Mouse (Mus musculus): ENCODE data around the gene Slc2a2.

DNA sequence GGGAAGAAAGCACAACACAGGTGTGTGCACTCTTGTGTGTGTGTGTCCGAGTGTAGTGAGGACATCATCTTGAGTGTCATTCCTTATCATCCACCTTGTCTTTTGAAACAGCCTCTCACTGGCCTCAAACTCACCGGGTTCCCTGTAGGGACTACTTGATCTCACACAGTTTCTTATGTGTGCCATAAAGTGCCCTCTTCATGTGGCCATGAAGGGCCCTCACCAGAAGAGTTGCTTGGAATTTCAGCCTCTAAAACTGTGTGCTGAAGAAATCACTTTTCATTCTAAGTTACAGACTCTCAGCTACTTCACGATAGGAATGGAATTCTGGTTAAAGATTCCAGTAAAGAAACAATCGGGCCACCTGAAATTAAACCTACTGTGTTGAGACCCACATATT lies 69.2 kb downstream of the Slc2a2 start:
- TF ChIP-seq CTCF (IDR thresholded peaks at IDR 0.05; ENCODE audit: low read depth) (no peak), EP300 (IDR thresholded peaks at IDR 0.05; ENCODE audit: low read depth) (no peak)

Measured in liver, embryonic 14.5 days (tissue).